Mouse (Mus musculus) embryonic fibroblast, embryonic 13.5 days (primary cell): ENCODE results near the gene Efhd2.

Source experiments
- CTCF ChIP-seq: IDR thresholded peaks from 2 replicates; pipeline ENCODE4 v1.5.1; 2011; ENCODE audit warnings: mild to moderate bottlenecking, control low read depth, low read length, moderate library complexity, borderline replicate concordance; ENCODE audit not compliant: insufficient read depth
- POLR2A ChIP-seq: IDR thresholded peaks from 2 replicates; pipeline ENCODE4 v1.6.1; 2011; ENCODE audit warnings: low read depth, mild to moderate bottlenecking, control low read depth, low read length, moderate library complexity

DNA sequence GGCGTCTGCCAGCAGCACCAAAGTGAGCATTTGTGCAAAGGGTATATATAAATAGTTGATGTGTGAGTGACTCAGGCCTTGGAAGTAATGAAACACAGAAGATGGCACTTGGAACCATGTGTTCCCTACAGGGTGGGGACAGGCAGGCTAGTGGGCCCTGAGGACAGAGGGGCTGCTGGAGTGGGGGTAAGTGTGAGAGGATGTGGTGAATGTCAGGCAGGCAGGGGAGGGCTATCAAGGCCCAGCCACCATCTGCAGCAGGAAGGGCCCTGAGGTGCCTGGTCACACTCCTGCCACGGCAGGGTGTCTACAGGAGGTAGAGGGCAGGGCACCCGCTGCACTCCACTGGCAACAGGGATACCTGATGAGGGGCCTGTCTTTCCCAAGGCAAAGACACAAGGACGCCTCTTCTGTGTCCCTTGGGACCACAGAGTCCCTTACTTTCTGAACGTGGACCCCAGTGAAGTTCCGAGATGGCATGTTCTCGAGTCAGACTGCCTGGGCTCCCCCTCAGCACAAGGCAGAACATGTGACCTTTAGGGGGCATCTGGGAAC is 10.9 kb downstream of the Efhd2 start:
- TF ChIP-seq CTCF (no peak), POLR2A (no peak)
